ENCODE assay signal across 10 mouse cellular contexts in the genomic region with DNA sequence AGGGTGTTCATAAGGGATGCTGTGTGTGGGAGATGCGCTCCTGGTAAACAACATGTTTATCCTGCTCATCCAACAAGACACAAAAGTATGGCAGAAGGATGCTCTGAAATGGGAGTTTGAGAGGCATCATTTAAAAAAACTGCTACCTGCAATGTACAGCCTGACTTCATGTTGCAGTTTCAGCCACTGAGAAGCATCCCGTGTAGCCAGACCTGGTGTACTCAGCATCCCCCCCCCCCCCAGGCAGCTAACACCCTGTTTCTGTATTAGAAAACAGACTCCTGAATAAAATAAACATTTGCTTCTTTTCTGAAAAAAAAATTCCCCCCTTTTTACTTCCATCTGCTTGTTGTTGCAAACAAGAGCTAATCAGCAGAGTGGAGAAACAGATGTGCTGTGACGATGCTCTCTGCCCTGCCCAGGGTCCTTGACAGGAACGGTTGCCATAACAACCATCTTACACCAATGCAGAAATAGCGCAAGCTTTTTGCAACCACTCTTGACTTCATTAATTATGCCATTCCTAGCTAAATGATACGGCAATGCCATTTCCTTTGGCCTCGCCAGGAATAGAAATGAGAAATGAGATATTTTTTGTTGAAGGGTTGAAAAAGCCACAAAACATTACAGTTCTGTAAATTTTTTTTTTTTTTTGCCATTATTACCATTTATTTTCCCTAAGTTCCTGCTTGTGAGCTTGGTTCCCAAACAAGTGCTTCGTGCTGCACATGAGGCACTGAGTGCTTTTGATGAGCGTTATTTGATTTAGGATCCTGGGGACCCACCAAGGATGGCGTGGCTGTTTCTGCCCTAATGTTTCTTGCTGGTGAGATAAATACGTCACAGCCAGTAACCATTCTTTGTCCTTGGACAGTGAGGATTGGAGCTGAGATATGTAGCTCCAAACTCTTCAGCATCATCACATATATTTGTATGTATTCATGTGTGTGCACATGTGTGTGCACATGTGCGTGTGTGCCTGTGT.
A peak's percentile ranks its signal among the peaks of the same experiment; 100 is the strongest.
DNase-seq lines count a peak whose midpoint lies in the region; ATAC-seq and TF ChIP-seq lines count a peak whose summit lies in the region.
"Had no signal": no experiment of that assay in that cellular context is flagged by ENCODE, and none has a peak within 500 bp of the region (broad histone marks: within the 10 kb centered on the region; RNA-seq: fewer than 3 reads in every experiment).

No protein-coding gene starts in this region.

- no peak for TF ChIP-seq CTCF in cerebellum, adult 2 months (IDR thresholded peaks at IDR 0.05; ENCODE audit: borderline replicate concordance, insufficient read depth, low read depth, low read length)

- peaks cover 9% of the 10 kb centered on the region; the same call in 1 of the 2 replicates for H3K4me1 ChIP-seq in midbrain, embryonic 11.5 days (ENCODE audit: control insufficient read depth, insufficient read depth, low read length)
- H3K4me1 ChIP-seq in midbrain, embryonic 10.5 days: peaks cover 9% of the 10 kb centered on the region
- no peaks in the 10 kb centered on the region for H3K4me1 ChIP-seq in embryonic facial prominence, embryonic 13.5 days
- H3K4me1 ChIP-seq in kidney, embryonic 16.5 days (ENCODE audit: insufficient read depth, low read length): no peaks in the 10 kb centered on the region
- H3K4me1 ChIP-seq in cerebellum, adult 2 months (ENCODE audit: control insufficient read depth, insufficient read depth, low read length): no peaks in the 10 kb centered on the region
- H3K4me1 ChIP-seq: liver, embryonic 13.5 days had no signal

- H3K27ac ChIP-seq in midbrain, embryonic 11.5 days (ENCODE audit: low read depth, low read length): no peak overlapping the region
- H3K27ac ChIP-seq in midbrain, embryonic 10.5 days (replicated peaks): no peak overlapping the region
- H3K27ac ChIP-seq in embryonic facial prominence, embryonic 13.5 days: no peak overlapping the region
- no peak overlapping the region for H3K27ac ChIP-seq in kidney, embryonic 16.5 days (ENCODE audit: low read length)
- H3K27ac ChIP-seq in cerebellum, adult 2 months (ENCODE audit: insufficient read depth, low read length): no peak overlapping the region
- H3K27ac ChIP-seq: liver, embryonic 13.5 days had no signal

- peak; percentile 54; the same call in 1 of the 2 replicates for ATAC-seq in midbrain, embryonic 11.5 days (ENCODE audit: low FRiP score)
- ATAC-seq in embryonic facial prominence, embryonic 13.5 days (ENCODE audit: insufficient number of reproducible peaks, insufficient read depth, low FRiP score, low TSS enrichment, low read depth): no peak
- no peak for ATAC-seq in kidney, embryonic 16.5 days (ENCODE audit: low FRiP score, low TSS enrichment)

- no peak for TF ChIP-seq POLR2A in cerebellum, adult 2 months (IDR thresholded peaks at IDR 0.05; ENCODE audit: borderline replicate concordance, insufficient read depth, low read length)

- DNase-seq in midbrain, embryonic 11.5 days (ENCODE audit: low spot score, missing footprints): peak; percentile 78
- DNase-seq in midbrain, embryonic 10.5 days (ENCODE audit: low spot score): no peak
- peak; percentile 41 to 47 for DNase-seq in layer of hippocampus, adult 8-10 months (ENCODE audit: low spot score in 2 of 2)
- DNase-seq in splenic B cell, adult 2 months (ENCODE audit: low read depth, low spot score): peak; percentile 24
- no peak for DNase-seq in thymus, postnatal 25 days
- DNase-seq in cerebellum, adult 2 months: no peak
- DNase-seq: kidney, postnatal 10 days; liver, embryonic 13.5 days had no signal

- WGBS in midbrain, embryonic 11.5 days: 64% methylated on average over 12 of the region's 12 CpGs
- 70% methylated on average over 12 of the region's 12 CpGs for WGBS in midbrain, embryonic 10.5 days
- WGBS in embryonic facial prominence, embryonic 13.5 days: 46% methylated on average over 12 of the region's 12 CpGs
- WGBS in kidney, embryonic 16.5 days: 55% methylated on average over 12 of the region's 12 CpGs
- 51% methylated on average over 12 of the region's 12 CpGs for WGBS in cerebellum, adult 2 months

- no peaks in the 10 kb centered on the region for H3K27me3 ChIP-seq in midbrain, embryonic 11.5 days (ENCODE audit: control insufficient read depth, insufficient read depth, low read length)
- peaks cover 5% of the 10 kb centered on the region; the same call in 1 of the 2 replicates for H3K27me3 ChIP-seq in midbrain, embryonic 10.5 days (ENCODE audit: low read depth, poor library complexity, severe bottlenecking)
- H3K27me3 ChIP-seq in embryonic facial prominence, embryonic 13.5 days: no peaks in the 10 kb centered on the region
- no peaks in the 10 kb centered on the region for H3K27me3 ChIP-seq in splenic B cell, adult 2 months (ENCODE audit: control insufficient read depth, insufficient read depth, low read length, poor library complexity, severe bottlenecking)
- H3K27me3 ChIP-seq in kidney, embryonic 16.5 days (ENCODE audit: insufficient read depth, low read length): no peaks in the 10 kb centered on the region
- H3K27me3 ChIP-seq in cerebellum, adult 2 months (ENCODE audit: control insufficient read depth, insufficient read depth, low read length): no peaks in the 10 kb centered on the region; the same call in 1 of the 2 replicates
- H3K27me3 ChIP-seq: liver, embryonic 13.5 days had no signal

- H3K36me3 ChIP-seq in midbrain, embryonic 11.5 days (ENCODE audit: control insufficient read depth, insufficient read depth, low read length): no peaks in the 10 kb centered on the region
- no peaks in the 10 kb centered on the region for H3K36me3 ChIP-seq in midbrain, embryonic 10.5 days
- no peaks in the 10 kb centered on the region for H3K36me3 ChIP-seq in embryonic facial prominence, embryonic 13.5 days
- no peaks in the 10 kb centered on the region for H3K36me3 ChIP-seq in splenic B cell, adult 2 months (ENCODE audit: control insufficient read depth, insufficient read depth, low read length, poor library complexity, severe bottlenecking)
- no peaks in the 10 kb centered on the region for H3K36me3 ChIP-seq in kidney, embryonic 16.5 days (ENCODE audit: insufficient read depth, low read length)
- H3K36me3 ChIP-seq: liver, embryonic 13.5 days had no signal

- H3K9ac ChIP-seq in midbrain, embryonic 11.5 days (ENCODE audit: low read length): no peak overlapping the region
- no peak overlapping the region for H3K9ac ChIP-seq in embryonic facial prominence, embryonic 13.5 days
- no peak overlapping the region for H3K9ac ChIP-seq in kidney, embryonic 16.5 days (replicated peaks; ENCODE audit: low read length)
- H3K9ac ChIP-seq: liver, embryonic 13.5 days had no signal

- no peaks in the 10 kb centered on the region for H3K9me3 ChIP-seq in midbrain, embryonic 11.5 days (ENCODE audit: control insufficient read depth, low read length)
- H3K9me3 ChIP-seq in midbrain, embryonic 10.5 days (replicated peaks): no peaks in the 10 kb centered on the region
- no peaks in the 10 kb centered on the region for H3K9me3 ChIP-seq in embryonic facial prominence, embryonic 13.5 days
- H3K9me3 ChIP-seq in kidney, embryonic 16.5 days (ENCODE audit: low read length): no peaks in the 10 kb centered on the region
- H3K9me3 ChIP-seq: liver, embryonic 13.5 days had no signal

- H3K4me2 ChIP-seq in midbrain, embryonic 11.5 days: no peak overlapping the region
- H3K4me2 ChIP-seq in embryonic facial prominence, embryonic 13.5 days: 0 out of 2 replicates have a peak overlapping the region, but pooled peaks have one; percentile 5
- H3K4me2 ChIP-seq in kidney, embryonic 16.5 days (replicated peaks; ENCODE audit: low read depth, low read length): no peak overlapping the region
- H3K4me2 ChIP-seq: liver, embryonic 13.5 days had no signal

- H3K4me3 ChIP-seq in midbrain, embryonic 11.5 days (ENCODE audit: low read depth, low read length): no peak overlapping the region
- H3K4me3 ChIP-seq in midbrain, embryonic 10.5 days: no peak overlapping the region
- H3K4me3 ChIP-seq in embryonic facial prominence, embryonic 13.5 days: no peak overlapping the region
- no peak overlapping the region for H3K4me3 ChIP-seq in kidney, embryonic 16.5 days (ENCODE audit: low read length)
- no peak overlapping the region for H3K4me3 ChIP-seq in cerebellum, adult 2 months (replicated peaks; ENCODE audit: insufficient read depth, low read depth, low read length)
- H3K4me3 ChIP-seq: liver, embryonic 13.5 days had no signal

Comparison
In these comparisons a context has a peak if more than half of its experiments do, and no peak if none do; other contexts are left out.
1. DNase-seq: peak in midbrain, embryonic 11.5 days (single experiment), layer of hippocampus, adult 8-10 months (2 of 2) and splenic B cell, adult 2 months (single experiment); none in midbrain, embryonic 10.5 days (single experiment), thymus, postnatal 25 days (single experiment) and cerebellum, adult 2 months (0 of 2).